Mouse (Mus musculus) left cerebral cortex, adult 8-10 months (tissue): ENCODE measurements around the gene Fam102a. TPM values are rescaled to one million over a fixed set of nuclear protein-coding genes. Genes with fewer than 3 reads are reported as not detected.
"Not testable (repeated sequence)": the region's sequence is repeated elsewhere in the genome, so short reads cannot be mapped to it uniquely, and the experiment has no call there.

ENCODE experiments used
- DNase-seq, 2 experiments: peaks; one replicate each; pipeline ENCODE4 v3.0.0; 2022; ENCODE audit warnings: low spot score in 2 of 2
- total RNA-seq, 4 experiments: library from RNA; stranded (reverse); gene quantifications; 2 replicates each; pipeline ENCODE4 v1.2.4; 2022

Gene Fam102a
- 10 to 100 TPM; 69.0 to 78.6 (median 70.5) TPM for total RNA-seq

DNA sequence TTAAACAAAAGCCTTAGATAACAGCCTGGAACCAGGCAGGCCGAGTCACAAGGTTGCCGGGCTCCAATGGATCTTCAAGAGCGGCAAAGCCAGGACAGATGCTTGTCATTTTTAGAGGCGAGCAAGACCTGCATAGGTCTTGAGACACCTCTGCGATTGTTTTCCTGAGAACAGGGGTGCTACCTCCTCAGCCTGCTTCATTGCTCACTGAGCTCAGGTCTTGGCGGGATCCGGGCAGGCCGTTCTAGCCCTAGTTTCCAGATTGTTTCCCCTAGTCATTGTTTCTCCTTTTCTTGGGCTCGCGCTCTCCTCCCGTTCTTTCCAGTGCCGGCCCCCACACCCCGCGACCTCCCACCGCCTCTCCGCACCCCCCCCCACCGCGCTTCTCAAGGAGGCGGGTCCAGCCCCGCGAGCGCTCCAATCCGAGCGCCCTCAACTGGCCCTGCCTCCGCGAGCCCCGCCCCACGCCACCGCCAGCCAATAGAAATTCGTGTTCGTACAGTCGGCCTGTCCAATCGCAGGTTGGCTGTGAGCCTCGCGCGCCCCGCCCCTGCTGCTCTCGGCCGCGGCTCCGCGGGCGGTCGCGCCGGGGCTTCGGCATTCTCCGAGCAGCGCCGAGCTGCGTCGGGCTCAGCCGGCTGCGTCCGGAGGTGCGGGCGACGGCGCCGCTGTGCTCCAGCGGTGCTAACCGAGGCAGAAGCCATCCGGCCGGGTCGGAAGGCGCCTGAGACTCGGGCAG lies at the start of gene Fam102a:
Fam102a (plus strand) TSS at position 600 of the 739 bp plus-strand sequence.
- peak; percentile 96 to 98 for DNase-seq

DNA sequence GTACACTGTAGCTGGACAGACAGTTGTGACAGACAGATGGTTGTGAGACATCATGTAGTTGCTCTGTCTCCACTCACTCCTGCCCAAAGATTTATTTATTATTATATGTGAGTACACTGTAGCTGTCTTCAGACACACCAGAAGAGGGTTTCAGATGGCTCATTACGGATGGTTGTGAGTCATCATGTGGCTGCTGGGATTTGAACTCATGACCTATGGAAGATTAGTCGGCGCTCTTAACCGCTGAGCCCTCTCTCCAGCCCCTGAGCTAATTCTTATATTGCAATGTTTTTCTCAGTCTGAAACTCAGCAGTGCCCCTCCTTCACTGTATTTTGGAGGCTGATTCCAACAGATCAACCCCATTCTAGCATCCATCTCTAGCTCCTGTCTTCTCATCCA lies 49.4 kb upstream of the Fam102a start:
- no peak for DNase-seq

DNA sequence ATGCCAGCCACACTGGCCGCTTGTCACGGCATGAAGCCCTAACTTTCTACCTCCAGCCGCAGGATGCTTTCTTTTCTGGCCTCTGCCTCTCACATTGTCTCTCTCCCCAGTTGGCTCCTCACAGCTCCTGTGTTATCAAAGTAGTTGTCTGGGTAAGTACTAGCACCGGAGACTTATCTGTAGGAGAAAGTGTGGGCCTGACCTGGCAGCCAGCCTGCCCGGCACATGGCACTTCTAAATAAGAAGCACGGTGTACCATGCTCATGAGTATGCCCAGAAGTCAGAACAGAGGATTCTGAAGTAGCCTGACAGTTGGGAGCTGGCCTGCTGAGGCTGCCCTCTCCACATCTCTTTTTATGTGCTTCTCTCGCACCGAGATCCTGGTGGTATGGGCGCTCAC lies 49.0 kb upstream of the Fam102a start:
- no peak for DNase-seq

DNA sequence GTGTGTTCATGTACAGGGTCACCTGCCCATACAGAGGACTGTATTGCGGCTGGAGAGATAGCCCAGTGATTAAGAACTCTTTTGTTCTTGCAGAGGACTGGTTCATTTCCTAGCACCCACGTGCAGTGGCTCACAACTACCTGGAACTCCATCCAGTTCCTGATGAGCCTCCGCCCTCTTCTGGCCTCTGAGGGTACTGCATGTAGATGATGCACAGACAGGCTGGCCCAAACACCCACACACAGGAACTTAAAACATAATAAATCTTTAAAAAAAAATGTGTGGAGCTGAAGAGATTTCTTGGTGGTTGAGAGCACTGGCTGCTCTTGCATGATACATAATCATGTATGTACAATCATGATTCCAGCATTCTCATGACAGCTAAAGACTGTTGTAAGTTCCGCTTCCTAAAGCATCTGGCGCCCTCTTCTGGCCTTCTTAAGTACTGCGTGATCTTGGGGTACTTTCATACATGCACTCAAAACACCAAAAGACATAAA lies 48.0 kb upstream of the Fam102a start:
- DNase-seq, result peak; percentile 80 to 82

DNA sequence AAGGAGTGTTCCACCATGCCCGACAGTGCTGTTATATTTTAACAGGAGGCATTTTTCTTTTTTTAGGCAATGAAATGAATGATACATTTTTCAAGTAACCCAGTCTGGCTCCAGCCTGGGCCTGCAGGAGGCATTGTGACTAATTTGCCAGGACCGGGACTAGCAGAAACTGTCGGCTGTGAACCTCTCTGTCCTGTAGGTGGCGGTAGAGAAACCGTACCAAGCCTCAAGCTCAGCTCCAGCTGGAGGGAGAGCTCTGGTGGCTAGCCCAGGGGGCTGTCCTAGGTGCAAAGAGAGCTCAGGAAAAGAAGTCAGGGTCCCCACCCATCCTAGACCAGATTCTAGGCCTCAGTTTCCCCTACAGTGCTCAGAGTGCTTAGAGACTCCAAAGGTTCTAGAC lies 46.5 kb upstream of the Fam102a start:
- DNase-seq, result peak; percentile 51 to 52

DNA sequence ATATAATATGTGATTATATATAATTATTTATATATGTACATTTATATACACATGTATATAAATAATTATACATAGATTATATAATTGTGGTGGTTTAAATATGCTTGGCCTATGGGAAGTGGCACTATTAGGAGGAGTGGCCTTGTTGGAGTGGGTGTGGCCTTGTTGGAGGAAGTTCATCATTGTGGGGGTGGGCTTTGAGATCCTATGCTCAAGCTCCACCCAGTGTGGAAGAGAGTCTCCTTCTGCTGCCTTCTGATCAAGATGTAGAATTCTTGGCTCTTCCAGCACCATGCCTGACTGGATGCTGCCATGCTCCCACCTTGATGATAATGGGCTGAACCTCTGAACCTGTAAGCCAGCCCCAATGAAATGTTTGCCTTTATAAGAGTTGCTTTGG lies 44.4 kb upstream of the Fam102a start:
- not testable (repeated sequence) for DNase-seq

DNA sequence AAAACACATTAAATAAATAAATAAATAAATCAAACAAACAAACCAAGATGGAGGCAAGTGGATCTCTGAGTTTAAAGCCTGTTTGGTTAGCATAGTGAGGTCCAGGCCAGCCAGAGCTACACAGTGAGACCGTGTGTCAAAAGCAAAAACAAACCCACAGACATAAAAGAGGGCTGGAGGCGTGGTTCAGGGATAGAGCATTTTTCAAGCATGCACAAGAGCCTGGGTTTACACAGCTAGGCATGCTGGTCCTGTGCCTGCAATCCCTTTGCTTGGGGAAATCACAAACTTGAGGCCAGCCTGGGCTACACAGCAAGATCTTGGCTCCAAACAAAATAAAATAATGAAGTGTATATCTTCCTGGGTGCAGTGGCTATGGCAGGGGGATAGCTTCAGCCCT lies 42.5 kb upstream of the Fam102a start:
- DNase-seq, result no peak

DNA sequence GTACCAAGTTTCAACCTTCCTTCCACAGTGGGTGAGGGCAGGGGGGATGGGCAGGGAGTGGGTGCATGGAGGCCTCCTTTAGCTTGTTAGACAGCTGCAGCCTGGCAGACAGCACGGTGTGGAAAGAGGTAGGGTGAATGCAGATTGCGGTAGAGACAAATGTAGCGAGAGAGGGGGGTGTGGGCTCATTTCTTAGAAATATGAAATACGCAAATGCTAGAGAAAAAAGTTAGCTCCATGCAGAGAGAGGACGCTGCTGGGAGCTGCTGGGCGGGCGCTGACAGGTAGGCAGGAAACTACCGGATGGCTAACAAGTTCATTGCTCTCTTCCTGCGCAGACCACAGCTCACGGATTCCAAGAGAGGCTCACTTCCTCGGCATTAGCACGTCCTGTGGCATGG lies 41.8 kb upstream of the Fam102a start:
- no peak for DNase-seq

DNA sequence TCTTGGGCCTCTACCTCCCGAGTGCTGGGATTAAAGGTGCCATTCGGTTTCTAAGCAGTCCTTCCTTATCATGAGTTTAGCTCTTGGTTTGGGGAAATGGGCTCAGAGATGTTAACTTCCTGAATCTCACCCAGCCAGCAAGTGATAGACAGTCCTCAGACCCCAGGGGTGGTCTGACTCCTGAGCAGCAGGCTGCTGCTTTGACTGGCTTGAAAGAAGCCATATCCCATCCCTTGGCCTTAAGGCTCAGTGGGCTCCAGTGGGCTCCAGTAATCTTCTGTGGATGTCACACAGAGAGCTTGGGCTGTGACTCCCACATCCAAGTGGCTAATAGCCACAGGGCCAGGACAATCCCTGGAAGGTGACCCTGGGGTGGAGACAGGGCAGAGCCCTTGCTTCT lies 40.6 kb upstream of the Fam102a start:
- DNase-seq, result no peak

DNA sequence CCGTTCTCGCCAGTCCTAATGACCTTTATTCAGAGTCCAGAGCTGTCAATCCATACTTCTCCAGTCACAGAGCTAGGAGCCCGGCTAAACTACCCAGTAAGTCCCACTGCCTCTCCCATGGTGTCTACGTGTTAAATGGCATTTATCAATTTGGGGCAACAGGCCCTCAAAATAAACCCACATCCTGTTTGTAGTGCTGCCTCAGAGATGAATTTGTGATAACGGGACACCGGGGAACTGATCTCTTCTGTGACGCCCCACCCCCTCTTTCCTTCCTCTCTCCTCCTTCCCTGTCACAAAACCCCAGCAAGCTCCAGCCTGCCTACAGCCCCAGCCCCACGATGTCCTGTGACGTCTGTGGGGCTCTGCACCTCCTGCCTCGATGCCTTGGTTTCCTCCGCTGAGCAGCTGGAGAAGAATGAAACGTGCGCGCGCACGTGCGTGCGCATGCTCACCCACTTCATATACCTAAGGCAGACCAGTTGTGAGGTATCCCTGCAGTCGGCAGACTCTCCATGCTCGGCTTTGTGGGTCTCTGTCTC lies 39.9 kb upstream of the Fam102a start:
- no peak for DNase-seq

DNA sequence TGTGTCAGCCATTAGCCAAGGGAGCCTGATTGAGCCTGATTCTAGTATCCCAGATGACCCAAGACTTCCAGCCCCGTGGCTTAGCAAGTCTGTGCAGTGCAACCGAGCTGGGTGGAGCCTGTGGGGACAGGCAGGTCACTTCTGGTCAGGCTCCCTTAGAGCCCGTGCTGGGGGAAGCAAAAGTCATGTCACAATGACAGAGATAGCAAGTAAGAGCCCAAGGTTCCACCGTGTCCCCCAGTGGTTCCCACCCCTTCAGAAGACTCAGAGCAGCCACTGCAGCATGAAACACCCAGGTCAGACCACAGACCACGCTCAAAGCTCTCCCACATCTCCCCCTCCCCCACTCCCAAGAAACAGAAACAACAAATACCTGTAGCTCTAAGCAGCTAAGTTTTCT lies 38.9 kb upstream of the Fam102a start:
- no peak for DNase-seq

DNA sequence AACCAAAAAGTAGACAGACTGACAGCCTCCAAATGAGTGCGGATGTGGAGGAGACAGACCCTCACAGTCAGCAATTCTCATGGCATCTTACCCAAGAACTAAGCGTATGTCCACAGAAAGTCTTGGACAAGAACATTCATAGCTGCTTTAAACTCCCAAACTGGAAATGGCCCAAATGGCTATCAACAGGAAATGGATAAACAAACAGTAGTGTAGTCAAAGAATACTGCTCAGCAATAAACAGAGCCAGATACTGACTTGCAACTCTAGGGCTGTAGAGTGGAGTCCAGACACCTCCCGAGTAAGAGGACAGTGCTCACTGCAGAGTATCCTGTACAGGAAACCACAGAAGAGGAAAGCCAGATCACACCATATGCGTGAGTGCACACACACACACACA lies 35.8 kb upstream of the Fam102a start:
- DNase-seq, result no peak

DNA sequence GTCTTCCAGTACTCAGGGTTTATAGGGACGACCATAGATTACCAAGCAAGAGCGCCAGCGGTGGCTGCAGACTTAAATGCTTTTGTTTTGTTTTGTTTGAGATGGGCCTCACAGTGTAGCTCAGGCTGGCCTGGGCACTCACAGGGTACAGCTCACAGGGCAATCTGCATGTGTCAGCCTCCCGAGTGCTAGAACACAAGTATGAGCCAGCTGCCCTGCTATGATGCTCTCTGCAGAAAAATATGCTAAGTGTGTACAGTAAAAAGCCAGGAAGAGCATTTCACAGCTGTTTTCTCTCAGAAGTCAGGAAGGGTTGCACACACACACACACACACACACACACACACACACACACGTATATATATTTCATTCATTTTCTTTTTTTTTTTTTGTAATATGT lies 34.7 kb upstream of the Fam102a start:
- DNase-seq, result no peak

DNA sequence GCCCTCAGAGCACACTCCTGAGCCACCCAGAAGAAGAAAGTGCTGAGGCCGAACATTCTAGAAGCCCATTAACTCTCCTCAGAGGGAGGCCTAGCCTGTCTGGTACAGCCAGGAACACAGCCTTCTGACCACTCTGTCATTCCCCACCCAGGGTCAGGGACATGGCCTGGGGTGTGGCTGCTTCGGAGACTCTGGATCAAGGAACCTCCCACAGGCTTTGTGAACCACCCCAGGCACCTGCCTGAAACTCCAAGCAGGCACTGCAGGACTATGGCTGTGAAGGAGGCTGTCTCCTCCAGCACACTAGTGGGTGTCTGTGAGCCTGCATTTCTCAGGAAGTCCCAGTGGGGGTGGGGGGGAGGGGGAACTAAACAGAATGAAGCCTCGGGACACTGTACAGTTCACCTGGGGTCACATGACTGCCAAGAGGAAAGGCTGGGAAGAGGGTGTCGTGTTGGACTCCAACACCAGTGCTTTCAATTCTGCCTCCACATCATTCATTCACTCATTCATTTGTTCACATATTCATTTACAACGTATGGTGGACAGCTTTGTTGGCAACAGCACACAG lies 33.3 kb upstream of the Fam102a start:
- no peak for DNase-seq

DNA sequence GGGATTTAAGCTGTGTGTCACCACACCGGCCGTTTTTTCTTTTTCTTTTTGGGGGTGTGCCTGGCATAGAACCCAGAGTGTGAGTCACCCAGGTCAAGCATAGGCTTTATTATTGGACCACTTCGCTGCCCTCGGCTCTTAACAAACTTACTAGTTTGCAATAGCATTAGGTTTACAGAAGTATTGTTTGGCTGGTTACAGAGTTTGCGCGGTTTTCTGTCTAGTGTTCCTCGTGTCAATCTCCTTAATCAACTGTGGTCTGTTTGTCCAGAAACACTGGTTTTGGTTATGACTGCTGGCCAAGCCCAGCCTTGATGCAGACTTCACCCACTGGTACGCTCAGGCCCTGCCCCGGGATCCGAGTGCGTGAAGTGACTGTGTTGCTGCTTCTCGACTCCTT lies 32.3 kb upstream of the Fam102a start:
- no peak for DNase-seq

DNA sequence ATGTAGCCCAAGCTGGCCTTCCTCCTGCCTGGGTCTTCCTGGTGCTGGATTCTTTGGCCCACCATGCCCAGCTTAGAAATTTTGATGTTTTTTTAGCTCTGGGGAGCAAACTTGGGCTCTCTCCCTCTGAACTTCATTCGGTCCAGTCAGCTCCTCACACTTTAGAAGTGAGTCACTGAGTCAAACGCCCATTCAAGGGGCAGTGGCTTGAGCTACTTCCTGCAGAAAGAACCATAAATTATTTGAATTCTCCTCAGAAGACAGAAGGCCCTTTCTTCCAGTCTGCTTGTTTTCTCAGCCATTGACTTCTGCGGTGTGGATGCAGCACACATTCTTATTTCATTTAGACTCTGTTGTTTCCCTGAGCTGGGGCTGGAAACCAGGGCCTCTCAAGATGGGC lies 31.5 kb upstream of the Fam102a start:
- no peak for DNase-seq

DNA sequence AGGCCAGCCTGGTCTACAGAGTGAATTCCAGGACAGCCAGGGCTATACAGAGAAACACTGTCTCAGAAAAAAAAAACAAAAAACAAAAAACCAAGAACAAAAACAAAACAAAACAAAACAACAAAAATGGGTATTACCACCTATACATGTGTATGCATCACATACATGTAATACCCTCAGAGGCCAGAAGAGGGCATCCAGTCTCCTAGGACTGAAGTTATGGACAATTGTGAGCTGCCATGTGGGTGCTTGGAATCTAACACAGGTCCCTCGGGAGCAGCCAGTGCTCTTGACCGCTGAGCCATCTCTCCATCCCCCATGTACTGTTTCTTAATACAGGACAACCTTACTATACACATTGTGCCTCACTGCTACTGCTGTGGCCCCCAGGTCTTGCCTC lies 29.6 kb upstream of the Fam102a start:
- no peak for DNase-seq

DNA sequence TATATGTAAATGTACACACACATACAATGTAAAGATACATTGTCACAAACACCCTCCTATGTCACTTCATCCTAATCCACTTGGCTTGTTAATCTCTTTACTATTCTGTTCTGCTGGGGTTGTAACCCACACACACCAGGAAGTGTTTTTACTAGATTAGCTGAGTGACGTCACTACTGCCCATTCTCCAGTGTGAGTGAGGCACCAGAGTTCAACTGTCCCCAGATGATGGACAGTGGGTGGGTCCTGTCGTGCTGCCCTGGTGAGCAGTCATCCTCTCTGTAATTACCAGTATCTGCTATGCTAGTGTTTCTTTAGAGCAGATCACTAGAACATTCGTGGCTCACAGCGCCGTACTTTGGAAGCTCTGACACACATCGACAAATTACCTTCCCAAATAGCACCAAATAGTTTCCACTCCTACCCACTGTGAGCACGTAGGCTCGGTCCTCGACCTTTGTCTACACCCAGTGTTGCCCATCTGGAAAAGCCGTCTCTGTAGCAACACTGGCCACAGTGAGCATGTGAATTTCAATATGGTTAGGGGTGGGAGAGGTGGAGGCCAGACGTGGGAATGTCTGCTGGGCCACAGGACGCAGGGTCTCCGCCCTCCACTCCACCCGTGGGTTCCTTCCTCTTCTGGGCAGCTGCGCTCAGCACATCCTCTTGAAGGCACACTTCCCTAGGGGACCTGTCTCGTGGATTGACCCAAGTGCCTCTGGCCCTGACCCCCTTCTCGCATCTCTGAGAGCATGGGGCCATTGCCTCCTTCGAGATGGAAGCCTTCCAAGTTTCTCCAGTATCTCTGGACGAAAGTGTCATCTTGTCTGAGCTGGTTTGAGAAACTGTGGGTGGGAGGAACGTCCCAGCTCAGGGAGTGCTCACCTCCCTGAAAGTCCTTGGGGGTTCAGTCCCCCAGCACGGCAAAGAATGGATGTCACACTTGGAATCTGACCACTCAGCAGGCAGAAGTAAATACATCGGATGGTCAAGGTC lies 28.2 kb upstream of the Fam102a start:
- DNase-seq, result no peak

DNA sequence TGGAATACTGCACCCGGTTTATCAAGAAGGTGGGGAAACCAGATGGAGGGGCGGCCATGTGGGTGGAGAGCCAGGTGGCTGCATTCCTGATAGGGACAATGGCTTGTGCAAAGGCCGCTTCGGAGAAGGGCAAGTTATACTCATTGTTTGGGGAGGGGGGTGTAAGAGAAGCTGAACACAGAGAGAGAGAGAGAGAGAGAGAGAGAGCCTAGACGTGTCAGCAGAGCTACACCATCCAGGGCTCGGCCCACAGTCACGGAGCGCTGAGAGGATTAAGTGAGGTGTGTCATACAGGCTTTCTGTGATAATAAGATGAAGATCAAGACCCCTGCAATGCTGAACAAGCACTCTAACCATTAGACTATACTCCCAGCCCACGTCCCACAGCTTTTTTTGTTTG lies 27.2 kb upstream of the Fam102a start:
- no peak for DNase-seq

DNA sequence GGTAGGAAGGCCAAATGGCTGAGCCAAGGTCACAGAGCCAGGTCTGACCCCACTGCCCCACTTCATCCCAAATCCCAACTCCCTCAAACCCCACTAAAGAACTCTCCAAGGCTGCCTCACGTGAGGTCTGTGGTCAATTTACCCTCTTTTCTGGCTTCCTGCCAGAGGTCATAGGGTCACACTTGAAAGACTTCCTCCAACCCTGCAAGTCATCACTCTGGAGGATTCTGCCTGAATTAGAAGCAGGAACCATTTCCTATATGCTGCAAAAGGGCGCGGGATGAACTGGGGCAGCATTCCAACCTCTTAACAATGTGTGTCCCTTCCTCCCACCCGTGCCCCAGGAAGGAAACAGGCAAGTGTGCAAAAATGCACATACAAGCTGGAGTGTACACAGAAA lies 25.8 kb upstream of the Fam102a start:
- DNase-seq, result no peak

DNA sequence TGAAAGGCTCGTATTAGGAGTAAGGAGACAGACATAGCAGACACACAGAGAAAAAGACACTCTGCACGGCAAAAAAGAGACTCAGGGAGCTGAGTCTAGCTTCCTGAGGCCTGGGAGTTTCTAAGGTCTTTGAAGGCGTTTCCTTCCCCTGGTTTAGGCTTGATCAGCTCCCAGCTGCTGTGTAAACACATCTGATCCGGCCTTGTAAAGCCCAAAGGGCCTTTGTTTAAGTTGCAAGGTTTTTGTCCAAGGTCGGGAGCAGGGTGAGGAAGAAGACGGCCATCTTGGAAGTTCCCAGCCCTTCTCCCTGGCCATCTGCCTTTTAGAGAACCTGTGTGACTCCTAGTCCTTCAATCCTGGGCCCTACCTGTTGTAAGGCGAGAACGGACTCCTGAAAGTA lies 25.2 kb upstream of the Fam102a start:
- DNase-seq, result no peak

DNA sequence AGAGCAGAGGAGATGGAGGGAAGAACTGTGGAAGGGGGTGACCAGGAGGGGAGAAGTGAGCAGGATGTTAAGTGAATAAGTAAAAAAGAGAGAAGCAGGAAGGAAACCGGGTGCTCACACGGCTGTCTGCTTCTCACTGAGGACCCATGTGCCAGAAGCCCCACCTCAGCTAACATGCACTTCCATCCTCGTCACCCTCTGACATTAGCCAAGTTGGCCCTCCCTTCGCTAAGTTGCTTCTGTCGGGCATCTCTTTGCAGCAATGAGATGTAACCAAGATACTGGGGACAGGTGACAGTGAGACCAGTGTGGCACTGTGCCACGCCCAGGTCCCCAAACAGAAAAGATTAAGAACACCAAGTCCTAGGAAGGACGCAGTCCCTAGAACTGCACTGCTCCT lies 22.5 kb upstream of the Fam102a start:
- no peak for DNase-seq
